Mouse (Mus musculus) C2C12 (cell line): ENCODE results near the gene Map3k5.

Source experiments
- CEBPB ChIP-seq: IDR thresholded peaks from one replicate; pipeline ENCODE4 v1.6.1; 2011; ENCODE audit warnings: low read depth, mild to moderate bottlenecking, control low read depth, moderate library complexity
- CTCF ChIP-seq: IDR thresholded peaks from one replicate; pipeline ENCODE4 v1.5.1; 2011; ENCODE audit not compliant: control insufficient read depth, insufficient read depth, insufficient read length
- FOSL1 ChIP-seq: IDR thresholded peaks from one replicate; pipeline ENCODE4 v1.8.0; 2011; ENCODE audit warnings: mild to moderate bottlenecking, low read length; ENCODE audit not compliant: poor library complexity, insufficient read depth, severe bottlenecking
- MYOG ChIP-seq: IDR thresholded peaks from one replicate; pipeline ENCODE4 v1.6.1; 2011; ENCODE audit not compliant: control insufficient read depth, insufficient read length; ENCODE audit errors: extremely low read depth
- USF1 ChIP-seq: IDR thresholded peaks from one replicate; pipeline ENCODE4 v1.6.1; 2011; ENCODE audit warnings: low read depth, mild to moderate bottlenecking, control low read depth, moderate library complexity

GRCm38 (mm10) chr10:19990638-19991037 lies 56.4 kb downstream of the Map3k5 start:
- TF ChIP-seq CTCF (no peak), CEBPB (no peak), FOSL1 (no peak), USF1 (no peak), MYOG (no peak)
